Mouse (Mus musculus) kidney, adult 11 months (tissue): ENCODE measurements at regions not wholly inside any gene's neighbourhood (a gene's known extent, or its start where the extent isn't known, plus 50 kb on each side); places are given as distances from the start of the nearest gene placed in this dataset.
A peak's percentile ranks its signal among the peaks of the same experiment; 100 is the strongest.

Experiments
- DNase-seq: peaks from one replicate; pipeline ENCODE4 v3.0.0; 2022

DNA sequence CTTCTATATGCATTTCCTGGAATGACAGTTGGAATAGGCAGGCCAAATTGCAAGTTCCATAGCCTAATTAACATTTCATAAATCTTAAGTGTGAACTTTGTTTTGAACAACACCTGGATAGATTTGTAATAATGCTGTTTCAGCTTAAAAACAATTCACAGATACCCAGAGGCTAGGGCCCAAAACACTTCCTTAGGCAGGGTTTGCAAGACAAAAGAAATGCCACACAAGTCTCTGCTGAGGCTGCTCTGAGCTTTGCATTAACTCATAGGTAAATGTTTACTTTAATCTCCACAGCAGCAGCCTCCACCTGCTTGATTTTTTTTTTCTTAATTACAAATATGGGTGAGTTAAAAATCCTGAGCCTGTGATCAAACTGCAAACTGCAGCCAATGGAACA lies 118.4 kb downstream of the Gnat3 start:
- DNase-seq = no peak

DNA sequence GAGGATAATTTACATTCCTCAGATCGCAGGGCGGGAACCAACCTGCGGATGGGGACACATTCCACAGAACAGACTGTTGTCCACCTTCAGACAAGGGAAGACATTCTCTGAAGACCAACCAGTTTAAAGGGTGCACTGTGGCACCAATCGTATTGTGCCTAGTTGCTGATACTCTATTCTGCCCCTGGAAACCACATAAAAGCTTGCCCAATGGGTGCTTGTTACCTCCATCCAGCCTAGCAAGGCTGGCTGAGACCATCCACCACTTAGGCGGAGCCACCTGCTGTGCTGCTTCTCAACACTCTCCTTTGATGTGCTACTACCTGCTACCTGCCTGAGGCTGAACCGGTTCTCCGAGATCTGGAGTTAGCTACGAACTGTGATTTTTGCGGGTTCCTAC lies 119.9 kb downstream of the Gnat3 start:
- no peak for DNase-seq

DNA sequence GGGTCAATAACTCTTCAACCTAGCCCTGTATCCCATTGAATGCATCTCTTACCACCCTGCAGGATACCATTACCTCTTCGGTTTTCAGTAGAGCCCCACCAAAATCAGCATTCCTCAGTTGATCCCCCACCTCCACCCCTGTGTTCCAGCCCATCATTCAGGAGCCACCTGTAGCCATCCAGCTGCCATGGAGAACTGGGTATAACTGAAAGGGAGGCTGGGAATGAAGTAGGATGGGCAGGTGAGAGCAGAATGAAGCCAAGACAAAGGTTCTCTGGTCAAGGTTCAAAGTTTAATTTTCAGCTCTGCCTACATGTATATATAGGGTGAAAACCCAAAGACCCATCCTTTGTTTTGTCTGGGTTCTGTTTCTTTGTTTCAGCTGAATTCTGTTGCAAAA lies 121.4 kb downstream of the Gnat3 start:
- DNase-seq = no peak

DNA sequence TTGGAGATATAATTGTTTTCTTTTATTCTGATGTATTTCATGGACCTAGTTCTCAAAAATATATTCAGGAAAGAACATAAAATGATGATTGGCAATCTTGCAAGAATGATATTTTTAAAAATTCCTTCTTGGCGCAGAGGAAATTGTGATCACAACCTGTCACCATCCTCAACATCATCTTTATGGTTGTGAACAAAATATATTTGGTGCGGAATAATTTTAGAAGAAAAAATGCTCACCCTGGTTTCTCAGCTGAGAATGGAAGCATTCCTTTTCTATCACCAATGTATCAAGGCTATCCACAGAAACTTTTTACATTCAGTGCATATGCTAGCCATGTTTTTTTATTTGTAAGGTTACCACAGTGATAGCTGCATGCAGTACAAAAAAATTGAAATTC lies 123.1 kb downstream of the Gnat3 start:
- no peak for DNase-seq

DNA sequence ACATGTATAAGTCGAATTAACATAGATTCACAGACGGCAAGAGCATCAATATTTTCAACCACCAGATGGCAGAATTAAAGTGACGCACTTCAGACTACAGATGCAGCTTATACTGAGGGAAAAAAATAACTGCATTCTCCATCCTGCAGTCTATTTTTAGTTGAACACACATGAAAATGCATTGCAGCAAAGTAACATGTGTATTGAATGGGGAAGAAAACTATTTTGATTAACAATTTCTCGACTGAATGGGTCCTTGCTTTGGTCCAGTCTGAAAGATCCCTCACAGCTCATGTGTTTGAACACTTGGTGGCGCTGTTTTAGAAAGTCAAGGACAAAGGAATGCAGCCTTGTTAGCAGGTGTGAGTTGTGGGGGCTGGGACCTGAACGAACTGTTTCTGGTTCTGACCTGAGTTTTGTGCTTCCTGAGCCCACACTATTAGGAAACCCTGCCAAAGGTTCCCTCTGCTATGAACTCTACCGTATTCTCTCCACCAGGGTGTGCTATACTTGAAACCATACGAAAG lies 125.6 kb downstream of the Gnat3 start:
- peak; percentile 80 for DNase-seq

DNA sequence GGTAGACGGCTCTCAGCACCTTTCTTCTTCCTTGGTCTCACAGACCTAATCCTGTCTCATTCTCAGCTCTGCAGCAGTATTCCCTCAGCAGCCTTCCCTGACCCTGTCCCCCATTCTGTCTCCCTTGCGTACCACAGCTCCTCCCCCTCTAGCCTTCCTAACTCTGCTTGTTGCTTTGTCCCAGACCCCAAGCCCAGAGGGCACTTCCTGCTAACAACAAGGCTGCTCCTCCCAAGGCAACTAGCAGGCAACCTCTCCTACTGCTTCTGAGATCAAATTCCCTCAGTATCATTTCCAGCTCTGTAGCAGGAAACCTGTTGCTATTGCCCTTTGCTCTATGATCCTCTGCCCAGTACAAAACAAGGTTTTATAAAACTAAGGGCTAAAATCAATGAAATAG lies 127.6 kb downstream of the Gnat3 start:
- peak; percentile 19 for DNase-seq

DNA sequence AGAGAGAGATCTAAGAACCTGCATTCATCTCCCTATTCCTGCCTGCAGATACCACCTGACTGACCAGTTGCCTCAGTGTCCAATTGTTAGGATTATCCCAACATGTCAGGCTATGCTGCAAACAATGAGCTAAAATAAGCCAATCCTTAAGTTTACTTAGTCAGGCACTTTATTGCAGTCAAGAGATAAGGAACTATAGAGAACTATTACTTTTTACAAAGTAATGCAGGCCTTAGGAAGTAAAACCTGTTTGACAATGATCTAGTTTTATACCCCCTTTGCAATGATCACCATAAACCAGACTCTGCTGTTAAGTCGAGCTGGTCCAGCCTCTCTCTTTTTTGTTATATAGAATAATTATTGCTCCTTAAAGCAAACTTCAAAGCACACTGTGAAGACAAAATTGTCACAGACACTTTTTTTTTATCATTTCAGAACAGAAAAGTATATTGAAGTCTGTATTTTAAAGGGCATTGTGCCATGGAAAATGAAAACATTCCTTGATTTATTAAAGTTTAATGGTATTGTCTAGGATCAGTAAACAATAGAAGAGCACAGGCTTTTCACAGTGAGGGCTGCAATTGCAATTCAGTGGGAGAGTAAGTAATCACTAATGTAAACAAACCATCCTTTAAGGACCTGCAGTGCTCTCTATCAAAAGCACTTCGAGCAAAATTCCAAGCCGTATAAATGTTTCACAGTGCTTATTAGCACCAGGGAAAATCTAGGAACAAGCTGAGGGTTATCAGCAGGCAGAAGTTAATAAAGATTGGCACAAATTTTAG lies 152.7 kb downstream of the Gnat3 start:
- DNase-seq = no peak

DNA sequence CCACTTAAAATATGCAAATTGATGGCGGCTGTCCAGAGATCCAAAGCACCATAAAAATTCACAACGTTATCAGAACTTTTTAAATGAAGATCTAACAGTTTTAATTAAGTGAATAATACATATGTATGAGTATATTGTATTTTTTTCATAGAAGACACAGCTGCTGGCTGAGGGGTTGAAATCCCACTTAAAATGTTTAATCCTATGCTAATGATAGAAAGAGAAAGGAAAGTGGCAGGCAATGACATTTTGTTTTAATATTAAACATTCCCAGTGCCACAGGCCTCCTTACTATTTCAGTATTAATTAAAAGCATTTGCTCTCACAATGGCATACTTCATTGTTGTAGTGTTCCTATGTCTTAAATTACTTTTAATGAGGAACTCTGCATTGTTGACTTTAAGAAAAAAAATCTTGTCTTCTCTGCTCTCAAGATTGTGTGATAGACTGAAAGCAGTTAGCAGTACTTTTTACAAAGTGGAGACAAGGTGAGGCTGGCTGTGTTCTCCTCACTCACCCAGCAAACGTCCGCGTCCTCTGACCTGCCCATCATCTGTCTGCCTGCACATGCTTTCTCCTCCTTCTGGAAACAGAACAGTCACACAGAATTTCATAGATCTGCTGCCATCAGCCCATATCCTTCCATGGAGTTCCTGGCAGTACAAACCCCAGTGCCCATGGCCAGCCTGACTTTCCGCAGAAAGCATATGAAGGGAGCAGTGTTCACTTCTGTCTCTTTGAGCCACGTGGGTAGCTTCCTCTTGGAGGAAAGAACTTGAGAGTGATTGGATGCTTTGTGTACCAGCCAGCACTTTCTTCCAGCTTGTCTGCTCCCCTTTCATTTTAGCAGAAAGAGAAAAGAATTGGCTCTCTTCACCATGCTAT lies 173.7 kb downstream of the Gnat3 start:
- no peak for DNase-seq

DNA sequence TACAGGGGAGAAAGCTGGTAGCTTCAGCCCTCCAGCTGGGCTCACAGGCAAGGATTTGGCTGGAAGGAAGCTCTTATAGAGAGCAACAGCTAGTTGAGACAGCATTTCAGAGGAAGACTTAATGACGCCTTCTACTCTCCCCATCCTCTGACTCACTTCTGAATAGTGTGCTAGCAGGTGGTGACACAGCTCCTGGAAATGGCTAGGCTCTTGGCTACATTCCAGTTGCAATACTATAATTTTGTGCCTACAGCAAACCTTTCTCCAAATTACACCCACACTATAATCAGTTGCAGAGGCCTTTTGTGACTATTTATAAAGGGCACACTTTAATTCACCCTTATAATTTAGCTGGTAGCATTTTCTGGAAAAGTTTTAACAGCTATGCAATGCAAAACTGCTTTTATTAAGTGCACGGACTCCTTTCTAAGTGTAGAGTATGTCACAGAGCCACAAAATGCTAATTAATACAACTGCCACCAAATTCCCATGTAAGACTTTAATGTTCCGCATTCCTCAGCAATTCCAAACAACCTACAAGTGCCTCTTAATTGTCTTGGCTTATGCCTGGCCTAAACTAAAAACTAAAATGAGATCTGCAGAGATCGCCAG lies 175.2 kb downstream of the Gnat3 start:
- DNase-seq = no peak

DNA sequence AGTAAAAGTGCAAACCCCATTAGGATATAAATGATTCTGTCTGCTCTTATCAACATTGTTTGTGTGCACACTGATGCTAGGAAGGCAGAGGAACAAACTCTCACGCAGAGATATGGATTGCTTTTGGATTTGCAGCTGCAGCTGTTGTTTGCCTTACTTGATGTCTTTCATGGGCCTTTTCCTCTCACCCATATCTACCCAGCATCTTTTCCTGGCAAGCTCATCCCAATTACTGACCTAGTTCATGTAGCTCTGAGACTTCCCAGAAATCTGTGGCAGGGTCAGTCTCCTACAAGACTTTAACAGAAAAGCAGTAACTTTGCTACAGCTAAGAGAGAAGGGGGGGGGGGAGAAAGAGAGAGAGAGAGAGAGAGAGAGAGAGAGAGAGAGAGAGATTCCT lies 189.9 kb downstream of the Gnat3 start:
- no peak for DNase-seq

DNA sequence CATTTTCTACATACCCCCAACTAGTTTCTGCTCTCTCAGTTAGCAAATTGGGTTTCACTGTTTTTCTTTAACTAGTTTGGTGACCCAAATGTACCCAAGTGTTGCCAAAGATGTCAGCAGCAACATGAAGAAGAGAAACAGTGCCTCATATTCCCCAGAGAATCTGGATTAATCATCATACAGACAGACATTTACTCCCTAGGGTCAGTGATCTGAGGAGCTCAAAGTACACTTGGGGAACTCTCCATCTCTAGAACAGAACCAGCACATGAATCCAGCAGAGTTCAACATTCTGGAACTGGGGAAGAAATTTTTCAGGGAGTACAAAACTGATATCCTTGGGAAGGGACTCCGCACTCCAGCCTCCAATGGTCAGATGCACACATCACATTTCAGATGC lies 191.4 kb downstream of the Gnat3 start:
- peak; percentile 71 for DNase-seq

DNA sequence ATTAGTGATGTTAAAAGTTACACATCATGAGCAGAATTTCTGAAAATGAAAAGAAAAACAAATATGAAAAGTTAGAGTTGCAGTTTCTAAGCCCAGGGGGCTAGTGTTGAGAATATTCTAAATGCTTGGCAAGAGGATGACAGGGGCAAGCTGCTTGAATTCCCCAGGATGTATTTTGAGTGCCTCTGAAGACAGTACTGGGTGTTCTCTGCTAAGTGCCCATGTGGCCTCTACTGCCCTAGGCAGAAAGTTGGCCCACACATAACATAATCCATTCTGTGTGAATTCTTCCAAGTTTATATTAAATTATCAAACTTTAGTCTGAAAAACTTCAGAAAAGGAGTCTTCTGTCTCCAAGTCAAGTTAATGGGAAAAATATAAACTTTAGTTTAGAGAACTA lies 196.6 kb downstream of the Gnai1 start:
- DNase-seq = no peak

DNA sequence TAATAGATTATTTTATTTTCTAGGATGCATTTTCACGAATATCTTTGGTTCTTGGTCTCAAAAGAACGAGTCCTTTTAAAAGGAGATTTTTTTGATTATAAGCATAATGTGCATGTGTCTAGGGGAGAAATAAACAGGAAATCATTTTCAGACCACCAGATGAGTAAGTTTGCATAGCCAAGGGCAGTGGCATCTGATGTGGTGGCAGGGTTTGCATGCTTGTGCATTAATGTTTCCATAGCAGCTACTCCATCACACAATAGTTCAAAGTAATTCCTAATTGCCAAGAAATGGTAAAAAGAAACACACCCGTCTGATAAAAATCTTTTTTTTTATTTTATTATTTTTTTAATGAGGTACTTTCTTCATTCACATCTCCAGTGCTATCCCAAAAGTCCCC lies 182.3 kb downstream of the Gnai1 start:
- DNase-seq = no peak

DNA sequence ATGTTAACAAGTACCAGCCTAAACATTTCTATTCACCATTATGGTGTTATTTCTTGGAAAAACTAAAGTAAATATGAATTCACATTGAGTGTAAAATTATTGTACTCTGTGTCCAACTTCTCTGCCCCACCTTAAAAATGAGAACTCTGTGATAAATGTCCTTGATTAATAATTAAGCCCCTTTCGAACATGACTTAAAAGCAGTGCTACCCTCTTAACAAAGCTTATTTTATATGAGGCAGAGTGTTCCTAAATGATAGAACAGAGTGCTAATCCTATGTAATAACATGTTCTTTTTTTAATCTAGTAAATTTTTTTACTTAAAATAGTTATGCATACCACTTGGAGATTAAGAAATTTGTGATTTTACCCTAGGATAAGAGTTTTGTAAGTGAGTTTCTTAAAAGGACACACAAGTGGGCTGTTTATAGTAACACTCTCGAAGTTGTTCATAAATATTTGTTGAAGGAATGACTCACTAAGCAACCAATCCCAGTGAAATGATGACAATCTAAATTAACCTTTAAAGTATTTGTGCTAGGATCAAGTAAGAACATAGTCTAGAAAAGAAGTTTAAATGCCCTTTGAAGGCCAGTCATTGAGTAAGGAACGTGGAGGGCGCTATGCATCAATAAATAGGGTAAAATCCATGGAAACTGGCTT lies 148.6 kb downstream of the Gnai1 start:
- no peak for DNase-seq
